In the genomic region with DNA sequence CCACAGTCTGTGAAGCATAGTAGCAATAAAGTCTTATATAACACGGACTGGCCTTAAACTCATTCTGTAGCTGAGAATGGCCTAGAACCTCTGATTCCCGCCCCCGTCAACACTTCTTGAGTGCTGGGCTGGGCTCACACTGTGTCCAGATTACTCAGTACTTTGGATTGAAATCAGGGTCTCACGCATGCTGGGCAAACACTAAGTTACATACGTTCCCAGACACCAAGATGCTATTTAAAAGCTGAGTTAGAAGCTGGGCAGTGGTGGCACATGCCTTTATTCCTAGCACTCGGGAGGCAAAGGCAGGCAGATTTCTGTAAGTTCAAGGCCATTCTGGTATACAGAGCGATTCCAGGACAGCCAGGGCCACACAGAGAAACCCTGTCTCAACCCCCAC, we compare ENCODE assay signal across 6 mouse cellular contexts.
"Had no signal": no experiment of that assay in that cellular context is flagged by ENCODE, and none has a peak within 500 bp of the region (broad histone marks: within the 10 kb centered on the region; RNA-seq: fewer than 3 reads in every experiment).

No protein-coding gene starts in this region.

- H3K9me3 ChIP-seq: limb, embryonic 13.5 days; midbrain, embryonic 10.5 days had no signal

- DNase-seq: kidney, adult 11 months had no signal

- H3K9ac ChIP-seq: limb, embryonic 13.5 days; liver, embryonic 14.5 days had no signal

- H3K27ac ChIP-seq: layer of hippocampus, adult 2 months; limb, embryonic 13.5 days; liver, embryonic 14.5 days; midbrain, embryonic 10.5 days had no signal

- H3K36me3 ChIP-seq: limb, embryonic 13.5 days; midbrain, embryonic 10.5 days had no signal

- H3K4me3 ChIP-seq: layer of hippocampus, adult 2 months; limb, embryonic 13.5 days; midbrain, embryonic 10.5 days; myocyte had no signal
